Mouse (Mus musculus) lung, adult 2 months (tissue): Measurements from ENCODE around the gene Rpl10-ps3. TPM values are rescaled to one million over a fixed set of nuclear protein-coding genes. Genes with fewer than 3 reads are reported as not detected.

Source experiments
- DNase-seq: peaks from one replicate; pipeline ENCODE4 v3.0.0; 2022
- H3K4me1 ChIP-seq: fragments of 200-500 bp; 2 replicates; pipeline ENCODE4 v1.6.1; 2011; ENCODE audit warnings: low read length; ENCODE audit not compliant: control insufficient read depth, insufficient read depth
- H3K4me3 ChIP-seq: fragments of 200-500 bp; replicated peaks from 2 replicates; pipeline ENCODE3; 2011; ENCODE audit warnings: low read depth, mild to moderate bottlenecking, control low read depth, low read length; ENCODE audit errors: extremely low read depth
- CTCF ChIP-seq: fragments of 200-500 bp; IDR thresholded peaks from 2 replicates; pipeline ENCODE4 v1.5.1; 2011; ENCODE audit warnings: mild to moderate bottlenecking, low read length, control low read depth; ENCODE audit not compliant: insufficient read depth
- POLR2A ChIP-seq: fragments of 200-500 bp; IDR thresholded peaks from 2 replicates; pipeline ENCODE4 v1.6.1; 2011; ENCODE audit warnings: low read depth, mild to moderate bottlenecking, control low read depth, low read length, borderline replicate concordance; ENCODE audit errors: extremely low read depth
- WGBS: fragments of 180-500 bp; shearing (Covaris S2); methylation state at CpG from one replicate; pipeline ENCODE4 v1.1.7; 2018; 5-methylcytosine and 5-hydroxymethylcytosine counted together
- polyA plus RNA-seq: library from polyadenylated mRNA; depleted of rRNA; stranded (reverse); fragments of >200 nt; gene quantifications from 2 replicates; pipeline ENCODE4 v1.2.3, GENCODE M21; 2012; rRNA removed

Gene Rpl10-ps3
- polyA plus RNA-seq, result 44.4 and 49.7 TPM in 2 replicates

GRCm38 (mm10) chr9:50344868-50345267 lies at the start of gene Rpl10-ps3:
Rpl10-ps3 (minus strand) TSS chr9:50344968.
- 97% methylated on average over 11 of the region's 13 CpGs for WGBS
- H3K4me3 ChIP-seq, result no peak within 1 kb of the TSS
- no peak for DNase-seq
- no peaks in the 10 kb centered on the region for H3K4me1 ChIP-seq
- TF ChIP-seq CTCF, result no peak
- TF ChIP-seq POLR2A, result no peak

- Histone ChIP-seq H3K4me1 (no peaks in the 10 kb centered on the region), H3K4me3 (no peak overlapping the region)
- TF ChIP-seq CTCF (no peak), POLR2A (no peak)
- WGBS, result 55% methylated on average over 6 of the region's 6 CpGs
- no peak for DNase-seq
Observed at GRCm38 (mm10) chr9:50375598-50375997, 30.8 kb upstream of the Rpl10-ps3 start.

- no peak overlapping the region for H3K4me3 ChIP-seq
- WGBS, result 70% methylated on average over 5 of the region's 5 CpGs
- DNase-seq, result no peak
- no peaks in the 10 kb centered on the region for H3K4me1 ChIP-seq
- TF ChIP-seq CTCF (no peak), POLR2A (no peak)
Observed at GRCm38 (mm10) chr9:50374666-50375065, 29.9 kb upstream of the Rpl10-ps3 start.

GRCm38 (mm10) chr9:50368551-50369297 lies 24.0 kb upstream of the Rpl10-ps3 start:
- 61% methylated on average over 8 of the region's 8 CpGs for WGBS
- H3K4me1 ChIP-seq, result no peaks in the 10 kb centered on the region
- H3K4me3 ChIP-seq, result no peak overlapping the region
- TF ChIP-seq CTCF (no peak), POLR2A (no peak)
- no peak for DNase-seq

GRCm38 (mm10) chr9:50365059-50365780 lies 20.5 kb upstream of the Rpl10-ps3 start:
- DNase-seq, result no peak
- H3K4me3 ChIP-seq, result no peak overlapping the region
- WGBS, result 58% methylated on average over 11 of the region's 11 CpGs

GRCm38 (mm10) chr9:50363962-50364361 lies 19.2 kb upstream of the Rpl10-ps3 start:
- WGBS, result 57% methylated on average over 2 of the region's 2 CpGs
- H3K4me3 ChIP-seq, result no peak overlapping the region
- no peaks in the 10 kb centered on the region for H3K4me1 ChIP-seq
- DNase-seq, result no peak
- TF ChIP-seq CTCF, result no peak
- TF ChIP-seq POLR2A, result no peak

More at GRCm38 (mm10) chr9:50365059-50365780, 20.5 kb upstream of the Rpl10-ps3 start:
- TF ChIP-seq CTCF (no peak), POLR2A (no peak)
- no peaks in the 10 kb centered on the region for H3K4me1 ChIP-seq

GRCm38 (mm10) chr9:50363259-50363658 lies 18.5 kb upstream of the Rpl10-ps3 start:
- no peak for TF ChIP-seq CTCF
- no peak for TF ChIP-seq POLR2A
- DNase-seq, result no peak
- H3K4me1 ChIP-seq, result no peaks in the 10 kb centered on the region
- WGBS, result 55% methylated on average over 5 of the region's 5 CpGs
- H3K4me3 ChIP-seq, result no peak overlapping the region

GRCm38 (mm10) chr9:50362556-50362955 lies 17.8 kb upstream of the Rpl10-ps3 start:
- 52% methylated on average over 3 of the region's 3 CpGs for WGBS
- H3K4me1 ChIP-seq, result no peaks in the 10 kb centered on the region
- DNase-seq, result no peak
- TF ChIP-seq CTCF (no peak), POLR2A (no peak)
- H3K4me3 ChIP-seq, result no peak overlapping the region

GRCm38 (mm10) chr9:50360370-50360769 lies 15.6 kb upstream of the Rpl10-ps3 start:
- H3K4me3 ChIP-seq, result no peak overlapping the region
- TF ChIP-seq CTCF (no peak), POLR2A (no peak)
- no peaks in the 10 kb centered on the region for H3K4me1 ChIP-seq
- DNase-seq, result no peak
- 60% methylated on average over 3 of the region's 3 CpGs for WGBS
